Mouse (Mus musculus): Measurements from ENCODE around the gene St3gal6. TPM values are rescaled to one million over a fixed set of nuclear protein-coding genes. Genes with fewer than 3 reads are reported as not detected.

Gene St3gal6
- total and polyA plus RNA-seq, 2 experiments from 2014 or later: 7.9 to 14.7 TPM

DNA sequence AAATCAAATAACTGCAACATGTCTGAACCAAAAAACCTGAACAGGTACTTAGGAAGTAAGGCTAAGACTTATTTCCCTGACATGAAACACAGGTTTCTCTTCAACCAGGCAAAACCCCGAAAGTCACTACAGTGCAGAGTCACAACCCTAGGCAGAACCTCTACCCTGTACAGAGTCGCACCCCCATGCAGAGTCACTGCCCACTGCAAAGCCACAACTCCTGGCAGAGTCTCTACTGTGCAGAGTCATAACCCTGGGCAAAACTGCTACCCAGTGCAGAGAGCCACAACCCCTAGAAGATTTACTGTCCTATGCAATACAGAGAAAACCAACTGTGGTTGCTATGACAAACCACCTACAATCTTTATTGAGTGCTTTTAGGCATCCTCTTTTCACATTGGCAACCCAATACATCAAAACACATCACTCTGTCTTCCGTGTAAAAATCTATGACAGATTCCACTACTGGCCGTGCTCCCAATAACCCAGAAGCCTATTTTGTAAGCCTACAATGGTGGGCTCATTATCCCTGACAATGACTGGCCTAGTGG is 44.1 kb downstream of the St3gal6 start:
- no peak for ATAC-seq (ENCODE audit: insufficient read depth, low read depth)
- peaks cover 29% of the 10 kb centered on the region for H3K36me3 ChIP-seq (replicated peaks; ENCODE audit: control insufficient read depth, insufficient read depth, low read length)
- H3K4me1 ChIP-seq (ENCODE audit: control insufficient read depth, insufficient read depth): peaks cover 23% of the 10 kb centered on the region
- H3K27ac ChIP-seq (ENCODE audit: low read depth): no peak overlapping the region
- no peak overlapping the region for H3K4me2 ChIP-seq (ENCODE audit: low read depth, low read length)
- TF ChIP-seq EP300 (IDR thresholded peaks at IDR 0.05; ENCODE audit: low read depth): no peak
- no peak for TF ChIP-seq CTCF (IDR thresholded peaks at IDR 0.05; ENCODE audit: low read depth)
- no peak overlapping the region for H3K4me3 ChIP-seq (ENCODE audit: low read depth, low read length)
- no peaks in the 10 kb centered on the region for H3K27me3 ChIP-seq (ENCODE audit: control insufficient read depth, insufficient read depth, low read length)
- H3K9ac ChIP-seq (replicated peaks; ENCODE audit: low read depth, low read length): no peak overlapping the region
- H3K9me3 ChIP-seq (replicated peaks; ENCODE audit: control insufficient read depth, low read length): 0 out of 2 replicates have a peak, but pooled peaks cover 5% of the 10 kb centered on the region
- DNase-seq (ENCODE audit: low spot score): no peak
- WGBS: 87% methylated on average over 4 of the region's 4 CpGs

DNA sequence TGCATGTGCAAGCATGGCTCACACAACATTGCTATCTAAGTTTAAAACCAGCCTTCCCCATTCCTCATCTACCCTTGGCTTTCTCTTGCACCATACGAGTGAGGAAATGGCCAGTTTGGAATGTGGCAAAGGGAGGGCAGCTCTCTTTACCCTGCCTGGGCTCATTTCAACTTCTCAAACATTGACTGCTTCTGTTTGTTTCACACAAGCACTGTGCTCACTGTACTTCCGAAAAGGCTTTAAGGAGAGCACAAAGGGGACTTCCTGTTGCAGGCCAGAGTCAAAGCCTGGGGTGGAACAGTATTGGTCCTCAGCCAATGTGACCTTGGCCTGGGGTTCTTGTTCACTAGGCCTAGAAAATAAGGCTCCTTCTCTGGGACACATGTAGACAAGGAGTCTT is 47.7 kb downstream of the St3gal6 start:
- H3K4me1 ChIP-seq (ENCODE audit: control insufficient read depth, insufficient read depth): peaks cover 14% of the 10 kb centered on the region
- H3K9me3 ChIP-seq (replicated peaks; ENCODE audit: control insufficient read depth, low read length): 0 out of 2 replicates have a peak, but pooled peaks cover 5% of the 10 kb centered on the region
- H3K27me3 ChIP-seq (ENCODE audit: control insufficient read depth, insufficient read depth, low read length): no peaks in the 10 kb centered on the region
- no peak overlapping the region for H3K4me2 ChIP-seq (ENCODE audit: low read depth, low read length)
- 0 out of 2 replicates have a peak, but pooled peaks have one; percentile 37 for ATAC-seq (ENCODE audit: insufficient read depth, low read depth)
- no peak overlapping the region for H3K4me3 ChIP-seq (ENCODE audit: low read depth, low read length)
- TF ChIP-seq CTCF (IDR thresholded peaks at IDR 0.05; ENCODE audit: low read depth): no peak
- H3K27ac ChIP-seq (ENCODE audit: low read depth): peak overlapping the region; percentile 48
- peak; percentile 31 for DNase-seq (ENCODE audit: low spot score)
- WGBS: 30% methylated on average over 2 of the region's 2 CpGs
- no peak overlapping the region for H3K9ac ChIP-seq (replicated peaks; ENCODE audit: low read depth, low read length)
- H3K36me3 ChIP-seq (replicated peaks; ENCODE audit: control insufficient read depth, insufficient read depth, low read length): peaks cover 44% of the 10 kb centered on the region

DNA sequence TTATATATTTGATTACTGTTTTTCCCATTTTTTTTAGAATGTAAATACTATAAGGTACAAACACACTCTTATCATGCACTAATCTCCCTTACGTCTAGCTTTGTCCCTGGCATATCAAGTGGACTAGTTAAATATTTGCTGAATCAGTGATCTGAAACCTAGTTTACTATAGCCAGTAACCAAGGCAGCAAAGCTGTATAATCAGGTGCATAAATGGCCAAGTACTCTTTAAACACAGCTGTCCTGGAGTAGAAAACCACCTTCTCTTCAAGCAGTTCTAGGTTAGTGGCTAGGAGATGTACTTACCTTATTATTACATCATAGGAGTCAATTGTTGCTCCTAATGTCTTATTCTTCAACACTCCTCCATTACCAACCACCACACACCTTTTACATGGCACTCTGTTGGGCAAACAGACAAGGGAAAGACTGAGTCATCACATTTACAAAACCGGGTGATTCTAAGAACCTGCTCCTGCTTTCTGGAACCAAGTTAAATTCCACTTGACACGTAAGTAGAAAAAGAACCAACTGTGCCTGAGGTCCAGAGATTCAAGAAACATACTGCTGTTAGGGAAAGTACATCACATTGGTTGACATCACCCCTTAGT is 48.4 kb downstream of the St3gal6 start:
- DNase-seq (ENCODE audit: low spot score) (no peak), ATAC-seq (ENCODE audit: insufficient read depth, low read depth) (no peak)
- Histone ChIP-seq H3K4me2 (ENCODE audit: low read depth, low read length) (no peak overlapping the region), H3K4me1 (ENCODE audit: control insufficient read depth, insufficient read depth) (peaks cover 8% of the 10 kb centered on the region), H3K4me3 (ENCODE audit: low read depth, low read length) (no peak overlapping the region), H3K9me3 (replicated peaks; ENCODE audit: control insufficient read depth, low read length) (0 out of 2 replicates have a peak, but pooled peaks cover 5% of the 10 kb centered on the region), H3K27me3 (ENCODE audit: control insufficient read depth, insufficient read depth, low read length) (no peaks in the 10 kb centered on the region), H3K36me3 (replicated peaks; ENCODE audit: control insufficient read depth, insufficient read depth, low read length) (peaks cover 50% of the 10 kb centered on the region), H3K9ac (replicated peaks; ENCODE audit: low read depth, low read length) (no peak overlapping the region), H3K27ac (ENCODE audit: low read depth) (peak overlapping the region; percentile 48)
- 71% methylated on average over 3 of the region's 3 CpGs for WGBS
- TF ChIP-seq EP300 (IDR thresholded peaks at IDR 0.05; ENCODE audit: low read depth) (no peak), CTCF (IDR thresholded peaks at IDR 0.05; ENCODE audit: low read depth) (no peak)

DNA sequence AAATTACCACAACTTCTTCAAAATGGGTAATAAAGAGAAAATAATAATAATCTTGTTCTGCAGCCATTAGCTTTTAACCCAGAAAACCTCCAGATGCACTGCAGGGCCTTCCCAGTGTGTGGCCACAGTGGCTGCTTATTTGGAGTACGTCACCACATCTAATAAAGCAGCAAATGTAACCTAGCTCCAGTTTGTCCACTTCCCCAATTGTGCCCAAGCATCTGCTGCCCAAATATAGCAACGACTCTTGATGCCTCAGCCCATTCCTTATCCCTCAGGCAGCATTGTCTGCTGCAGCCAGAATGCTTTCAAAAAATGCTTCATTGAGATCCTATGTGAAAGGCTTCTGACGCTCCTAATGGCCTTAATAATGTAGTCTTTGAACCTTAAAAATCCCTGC is 49.2 kb downstream of the St3gal6 start:
- Histone ChIP-seq H3K36me3 (replicated peaks; ENCODE audit: control insufficient read depth, insufficient read depth, low read length) (peaks cover 54% of the 10 kb centered on the region), H3K9ac (replicated peaks; ENCODE audit: low read depth, low read length) (no peak overlapping the region), H3K27ac (ENCODE audit: low read depth) (peak overlapping the region; percentile 57), H3K4me3 (ENCODE audit: low read depth, low read length) (no peak overlapping the region), H3K9me3 (replicated peaks; ENCODE audit: control insufficient read depth, low read length) (0 out of 2 replicates have a peak, but pooled peaks cover 5% of the 10 kb centered on the region), H3K27me3 (ENCODE audit: control insufficient read depth, insufficient read depth, low read length) (no peaks in the 10 kb centered on the region), H3K4me1 (ENCODE audit: control insufficient read depth, insufficient read depth) (peaks cover 8% of the 10 kb centered on the region), H3K4me2 (ENCODE audit: low read depth, low read length) (no peak overlapping the region)
- DNase-seq (ENCODE audit: low spot score) (peak; percentile 30), ATAC-seq (ENCODE audit: insufficient read depth, low read depth) (peak; percentile 54)
- WGBS: 39% methylated on average over 3 of the region's 3 CpGs
- TF ChIP-seq EP300 (IDR thresholded peaks at IDR 0.05; ENCODE audit: low read depth) (no peak), CTCF (IDR thresholded peaks at IDR 0.05; ENCODE audit: low read depth) (no peak)

DNA sequence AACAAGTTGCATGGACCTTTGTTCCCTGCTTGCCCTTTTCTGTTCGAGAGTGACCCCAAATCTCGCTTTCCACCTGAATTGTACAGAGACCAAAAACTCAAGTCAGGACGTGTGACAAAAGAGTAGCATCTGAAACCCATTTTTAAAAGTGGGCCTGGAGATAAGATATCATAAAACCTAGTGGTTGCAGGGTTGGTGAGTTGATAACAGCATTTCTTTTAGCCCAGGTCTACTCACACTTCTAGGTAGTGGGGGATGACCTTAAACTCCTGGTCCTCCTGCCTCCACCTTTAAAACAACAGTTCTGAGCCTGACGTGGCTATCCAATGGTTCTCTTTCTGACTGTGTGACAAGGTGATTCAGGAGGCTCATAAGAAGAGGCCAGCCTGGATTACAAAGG is 53.2 kb downstream of the St3gal6 start:
- H3K36me3 ChIP-seq (replicated peaks; ENCODE audit: control insufficient read depth, insufficient read depth, low read length): peaks cover 62% of the 10 kb centered on the region
- WGBS: 64% methylated on average over 4 of the region's 4 CpGs
- no peak for TF ChIP-seq EP300 (IDR thresholded peaks at IDR 0.05; ENCODE audit: low read depth)
- TF ChIP-seq CTCF (IDR thresholded peaks at IDR 0.05; ENCODE audit: low read depth): no peak

More for the DNA sequence above, 53.2 kb downstream of the St3gal6 start:
- no peaks in the 10 kb centered on the region for H3K9me3 ChIP-seq (replicated peaks; ENCODE audit: control insufficient read depth, low read length)
- peaks cover 8% of the 10 kb centered on the region for H3K4me1 ChIP-seq (ENCODE audit: control insufficient read depth, insufficient read depth)
- no peak overlapping the region for H3K4me3 ChIP-seq (ENCODE audit: low read depth, low read length)
- H3K4me2 ChIP-seq (ENCODE audit: low read depth, low read length): no peak overlapping the region
- H3K9ac ChIP-seq (replicated peaks; ENCODE audit: low read depth, low read length): no peak overlapping the region
- ATAC-seq (ENCODE audit: insufficient read depth, low read depth) (no peak), DNase-seq (ENCODE audit: low spot score) (no peak)
- no peak overlapping the region for H3K27ac ChIP-seq (ENCODE audit: low read depth)
- H3K27me3 ChIP-seq (ENCODE audit: control insufficient read depth, insufficient read depth, low read length): no peaks in the 10 kb centered on the region

Data from heart, postnatal 0 days (tissue).